Mouse (Mus musculus): Measurements from ENCODE around the gene Cryzl1. TPM values are rescaled to one million over a fixed set of nuclear protein-coding genes. Genes with fewer than 3 reads are reported as not detected.

Cryzl1 gene
- polyA plus RNA-seq (2015; fragmentation: Nextera tagmentation; extraction: Ambion mirVana) = 70.7 and 75.9 TPM in 2 replicates

DNA sequence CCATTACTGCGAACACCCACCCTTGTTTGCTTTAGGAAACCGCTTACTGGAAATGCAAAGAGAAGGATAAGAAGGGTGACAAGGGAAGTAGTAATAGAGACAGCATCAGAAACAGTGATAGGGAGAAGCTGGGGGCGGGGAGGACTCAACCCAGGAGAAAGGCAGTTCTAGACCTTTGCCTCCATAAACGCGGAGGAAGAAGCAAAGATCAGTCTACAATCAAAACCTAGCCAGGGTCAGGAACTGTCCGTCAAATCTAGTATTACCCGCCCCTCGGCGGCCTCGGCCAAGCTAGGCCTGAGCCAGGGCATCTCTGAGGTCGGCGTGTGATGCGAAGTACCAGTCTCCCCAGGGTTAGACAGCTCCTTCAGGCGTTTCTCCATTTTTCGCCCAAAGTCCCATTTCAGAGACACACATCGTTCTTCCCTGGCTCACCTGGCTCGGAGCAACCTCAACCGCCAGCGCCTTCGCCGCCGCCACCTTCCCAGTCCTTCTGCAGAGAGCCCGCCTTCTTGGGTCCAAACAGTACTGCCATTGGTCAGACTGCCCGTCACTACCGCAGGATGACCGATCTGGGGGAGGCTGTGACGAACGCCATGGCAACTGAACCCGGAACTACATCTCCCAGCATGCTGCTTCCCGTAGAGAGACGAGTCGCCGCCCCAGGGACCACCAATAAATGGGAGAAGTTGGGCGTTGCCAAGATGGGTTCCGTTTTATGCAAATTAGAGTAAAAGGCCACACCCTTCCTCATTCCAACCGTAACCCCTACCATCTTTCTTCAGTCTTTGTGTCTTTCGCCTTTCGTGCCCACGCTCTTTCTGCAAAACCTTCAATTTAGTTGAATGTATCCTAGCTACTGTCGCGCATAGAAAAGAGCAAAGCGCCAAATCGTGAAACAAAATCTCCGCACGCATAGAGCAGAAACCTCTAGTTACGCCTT, at the start of gene Cryzl1:
Gene Cryzl1 (minus strand): TSS at position 853 of the 943 bp plus-strand sequence.
- peak within 1 kb of the TSS; percentile 92 for H3K9ac ChIP-seq
- no peaks in the 10 kb centered on the region for H3K9me3 ChIP-seq
- peak within 1 kb of the TSS; percentile 93 for H3K27ac ChIP-seq
- no peaks in the 10 kb centered on the region for H3K27me3 ChIP-seq
- peak within 1 kb of the TSS; percentile 75 for H3K4me2 ChIP-seq
- H3K4me3 ChIP-seq = peak within 1 kb of the TSS; percentile 90
- ATAC-seq (ENCODE audit: insufficient number of reproducible peaks, insufficient read depth, low FRiP score, low TSS enrichment, low read depth) = peak; percentile 97
- WGBS = 1% methylated on average over 46 of the region's 46 CpGs
- 0 out of 2 replicates have a peak, but pooled peaks cover 14% of the 10 kb centered on the region for H3K36me3 ChIP-seq
- H3K4me1 ChIP-seq = peaks cover 30% of the 10 kb centered on the region

DNA sequence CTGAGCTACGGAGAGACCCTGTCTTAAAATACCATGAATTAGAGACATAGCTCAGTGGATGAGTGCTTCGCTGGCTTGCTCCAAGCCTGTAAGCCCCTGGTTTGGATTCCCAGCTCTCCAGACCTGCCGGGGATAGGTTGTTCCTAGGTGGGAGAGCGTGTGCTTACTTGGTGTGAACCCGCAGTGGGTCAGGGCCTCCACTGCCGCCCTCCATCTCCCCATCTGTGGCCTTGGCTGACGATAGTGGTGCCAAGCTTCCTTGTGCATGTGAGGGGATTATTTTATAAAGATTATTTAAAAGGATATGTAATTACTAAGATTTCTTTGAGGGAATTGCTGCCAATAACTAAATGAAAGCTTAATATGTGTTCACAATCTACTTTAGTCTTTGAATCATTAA, 43.8 kb upstream of the Cryzl1 start:
- Histone ChIP-seq H3K27ac (no peak overlapping the region), H3K27me3 (no peaks in the 10 kb centered on the region), H3K9me3 (no peaks in the 10 kb centered on the region), H3K9ac (no peak overlapping the region), H3K4me3 (no peak overlapping the region), H3K4me2 (no peak overlapping the region), H3K4me1 (peaks cover 16% of the 10 kb centered on the region), H3K36me3 (no peaks in the 10 kb centered on the region)
- 75% methylated on average over 7 of the region's 7 CpGs for WGBS
- ATAC-seq (ENCODE audit: insufficient number of reproducible peaks, insufficient read depth, low FRiP score, low TSS enrichment, low read depth) = no peak

DNA sequence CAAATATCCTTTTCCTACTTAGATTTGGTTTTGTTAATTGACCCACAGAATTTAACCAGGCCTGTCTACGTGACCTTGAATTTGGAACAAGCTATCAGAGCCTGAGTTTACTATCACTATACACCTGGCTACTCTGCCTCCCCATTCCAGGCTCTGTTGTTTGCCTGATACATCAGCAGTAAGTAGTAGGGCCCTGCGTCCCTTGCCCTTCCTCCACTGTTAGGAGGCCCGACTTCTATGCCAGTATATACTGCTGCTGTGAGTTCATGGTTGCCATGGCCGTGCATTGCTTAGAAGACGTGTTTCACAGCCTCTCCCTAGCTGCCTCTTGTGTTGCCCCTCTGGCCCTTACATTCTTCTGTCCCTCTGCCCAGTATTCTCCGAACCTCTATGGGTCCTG, 42.6 kb upstream of the Cryzl1 start:
- peaks cover 28% of the 10 kb centered on the region for H3K4me1 ChIP-seq
- H3K9ac ChIP-seq = no peak overlapping the region
- H3K27me3 ChIP-seq = no peaks in the 10 kb centered on the region
- H3K4me2 ChIP-seq = no peak overlapping the region
- H3K4me3 ChIP-seq = no peak overlapping the region
- H3K9me3 ChIP-seq = no peaks in the 10 kb centered on the region
- no peak overlapping the region for H3K27ac ChIP-seq
- WGBS = 87% methylated on average over 6 of the region's 6 CpGs
- no peak for ATAC-seq (ENCODE audit: insufficient number of reproducible peaks, insufficient read depth, low FRiP score, low TSS enrichment, low read depth)
- H3K36me3 ChIP-seq = no peaks in the 10 kb centered on the region

DNA sequence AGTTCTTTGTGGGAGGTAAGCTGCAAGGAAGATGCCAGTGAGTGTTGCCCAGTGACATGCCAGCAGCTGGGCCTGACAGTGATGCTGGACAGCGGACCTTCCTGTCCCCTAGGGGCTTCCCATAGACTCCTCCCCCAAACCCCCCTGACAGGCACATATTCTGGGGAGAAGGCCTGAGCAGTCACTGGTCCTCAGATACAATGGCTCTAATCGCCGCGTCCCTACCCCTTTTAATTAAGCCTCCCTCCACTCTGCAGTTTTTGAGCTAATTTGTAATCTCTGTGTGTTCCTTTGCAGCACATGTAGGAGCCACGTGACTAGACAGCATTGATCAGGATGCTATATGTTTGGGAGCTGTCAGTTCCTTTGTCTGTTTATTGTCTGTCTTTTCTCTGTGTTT, 41.9 kb upstream of the Cryzl1 start:
- no peaks in the 10 kb centered on the region for H3K27me3 ChIP-seq
- H3K9ac ChIP-seq = no peak overlapping the region
- H3K4me1 ChIP-seq = peaks cover 34% of the 10 kb centered on the region
- H3K4me2 ChIP-seq = no peak overlapping the region
- no peak overlapping the region for H3K4me3 ChIP-seq
- WGBS = 45% methylated on average over 5 of the region's 5 CpGs
- no peak for ATAC-seq (ENCODE audit: insufficient number of reproducible peaks, insufficient read depth, low FRiP score, low TSS enrichment, low read depth)
- H3K27ac ChIP-seq = no peak overlapping the region
- no peaks in the 10 kb centered on the region for H3K9me3 ChIP-seq
- H3K36me3 ChIP-seq = no peaks in the 10 kb centered on the region

DNA sequence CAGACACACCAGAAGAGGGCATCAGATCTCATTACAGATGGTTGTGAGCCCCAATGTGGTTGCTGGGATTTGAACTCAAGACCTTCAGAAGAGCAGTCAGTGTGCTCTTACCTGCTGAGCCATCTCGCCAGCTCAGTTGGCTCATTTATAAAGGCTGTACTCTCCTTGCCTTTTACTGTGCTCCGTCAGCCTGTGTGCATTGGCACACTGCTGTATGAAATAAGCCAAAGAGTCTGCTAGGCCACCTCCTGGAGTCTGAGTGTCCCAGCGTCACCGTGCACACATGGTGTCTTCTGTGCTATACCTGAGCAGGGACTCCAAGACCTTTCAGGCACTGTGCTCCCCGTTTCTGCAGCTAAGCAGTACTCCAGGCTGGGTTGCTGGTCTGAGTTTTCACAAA, 41.1 kb upstream of the Cryzl1 start:
- H3K27ac ChIP-seq = no peak overlapping the region
- no peaks in the 10 kb centered on the region for H3K36me3 ChIP-seq
- H3K9ac ChIP-seq = no peak overlapping the region
- H3K9me3 ChIP-seq = no peaks in the 10 kb centered on the region
- H3K4me2 ChIP-seq = no peak overlapping the region
- 83% methylated on average over 5 of the region's 5 CpGs for WGBS
- no peak overlapping the region for H3K4me3 ChIP-seq
- no peaks in the 10 kb centered on the region for H3K27me3 ChIP-seq
- peaks cover 35% of the 10 kb centered on the region for H3K4me1 ChIP-seq
- no peak for ATAC-seq (ENCODE audit: insufficient number of reproducible peaks, insufficient read depth, low FRiP score, low TSS enrichment, low read depth)

DNA sequence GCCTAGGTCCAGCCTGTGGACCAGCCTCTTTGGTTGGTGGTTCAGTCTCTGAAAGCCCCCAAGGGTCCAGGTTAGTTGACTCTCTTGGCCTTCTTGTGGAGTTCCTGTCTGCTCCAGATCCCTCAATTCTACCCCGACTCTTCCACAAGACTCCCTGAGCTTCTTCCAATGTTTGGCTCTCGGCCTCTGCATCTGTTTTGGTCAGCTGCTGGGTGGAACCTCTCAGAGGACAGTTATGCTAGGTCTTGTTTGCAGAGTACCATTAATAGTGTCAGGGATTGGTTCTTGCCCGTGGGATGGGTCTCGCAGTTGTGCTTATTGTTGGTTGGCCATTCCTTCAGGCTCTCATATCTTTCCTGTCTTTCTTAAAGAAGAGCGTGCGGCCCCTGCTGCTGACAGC, 39.8 kb upstream of the Cryzl1 start:
- H3K9ac ChIP-seq = no peak overlapping the region
- H3K4me3 ChIP-seq = no peak overlapping the region
- ATAC-seq (ENCODE audit: insufficient number of reproducible peaks, insufficient read depth, low FRiP score, low TSS enrichment, low read depth) = no peak
- H3K4me2 ChIP-seq = no peak overlapping the region
- 95% methylated on average over 6 of the region's 6 CpGs for whole genome bisulfite sequencing
- H3K27me3 ChIP-seq = no peaks in the 10 kb centered on the region
- no peak overlapping the region for H3K27ac ChIP-seq
- H3K9me3 ChIP-seq = no peaks in the 10 kb centered on the region
- peaks cover 41% of the 10 kb centered on the region for H3K4me1 ChIP-seq
- H3K36me3 ChIP-seq = no peaks in the 10 kb centered on the region

DNA sequence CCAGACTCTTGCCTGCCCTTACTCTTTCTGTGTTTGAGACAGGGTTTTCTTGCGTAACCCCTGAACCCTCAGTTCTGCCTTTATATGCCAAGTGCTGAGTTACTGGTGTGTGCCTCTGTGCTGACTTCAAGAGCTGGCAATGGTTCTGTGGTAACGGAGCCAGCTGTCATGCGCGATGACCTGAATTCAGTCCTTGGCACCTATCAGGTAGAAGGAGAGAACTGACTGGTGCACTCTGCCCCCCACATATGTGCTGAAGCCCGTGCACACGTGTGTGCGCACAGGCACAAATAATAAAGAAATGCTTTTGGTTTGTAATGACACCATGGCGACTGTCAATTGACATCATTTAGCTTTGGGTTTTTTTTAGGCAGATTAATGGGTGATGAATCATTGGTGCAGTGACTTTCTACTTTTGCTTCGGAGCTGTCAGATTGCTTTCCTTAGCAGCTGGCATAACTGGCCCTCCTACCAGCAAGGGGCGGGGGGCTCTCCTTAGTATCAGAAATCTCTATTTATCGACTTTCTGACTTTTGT, 38.5 kb upstream of the Cryzl1 start:
- no peak for ATAC-seq (ENCODE audit: insufficient number of reproducible peaks, insufficient read depth, low FRiP score, low TSS enrichment, low read depth)
- no peaks in the 10 kb centered on the region for H3K27me3 ChIP-seq
- 89% methylated on average over 11 of the region's 11 CpGs for WGBS
- no peak overlapping the region for H3K4me3 ChIP-seq
- H3K27ac ChIP-seq = no peak overlapping the region
- H3K36me3 ChIP-seq = no peaks in the 10 kb centered on the region
- H3K4me1 ChIP-seq = peaks cover 52% of the 10 kb centered on the region
- no peak overlapping the region for H3K4me2 ChIP-seq
- H3K9me3 ChIP-seq = no peaks in the 10 kb centered on the region
- no peak overlapping the region for H3K9ac ChIP-seq

DNA sequence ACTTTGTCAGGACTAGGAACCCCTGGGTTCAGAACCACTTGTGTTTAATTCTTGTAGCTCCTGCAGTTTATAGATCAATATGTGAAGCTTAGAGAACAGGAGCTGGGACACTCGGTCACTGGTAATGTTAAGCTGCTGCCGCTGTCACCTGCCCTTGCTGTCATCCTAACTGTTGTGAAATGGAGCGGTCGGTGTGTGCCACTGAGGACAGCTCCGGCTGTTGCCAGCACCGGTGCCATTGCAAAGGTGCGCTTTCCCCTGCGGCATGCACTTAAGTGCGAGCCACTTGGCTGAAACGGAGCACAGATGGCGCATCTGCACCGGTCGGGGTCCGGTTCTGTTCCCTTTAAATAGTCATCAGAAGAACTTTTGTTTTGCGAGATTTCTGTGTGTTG, 37.0 kb upstream of the Cryzl1 start:
- H3K4me3 ChIP-seq = no peak overlapping the region
- no peak for ATAC-seq (ENCODE audit: insufficient number of reproducible peaks, insufficient read depth, low FRiP score, low TSS enrichment, low read depth)
- H3K36me3 ChIP-seq = no peaks in the 10 kb centered on the region
- H3K27me3 ChIP-seq = no peaks in the 10 kb centered on the region
- no peak overlapping the region for H3K27ac ChIP-seq
- no peak overlapping the region for H3K4me2 ChIP-seq
- H3K4me1 ChIP-seq = peaks cover 57% of the 10 kb centered on the region
- no peaks in the 10 kb centered on the region for H3K9me3 ChIP-seq
- H3K9ac ChIP-seq = 0 out of 2 replicates have a peak overlapping the region, but pooled peaks have one; percentile 16
- 78% methylated on average over 15 of the region's 15 CpGs for WGBS

DNA sequence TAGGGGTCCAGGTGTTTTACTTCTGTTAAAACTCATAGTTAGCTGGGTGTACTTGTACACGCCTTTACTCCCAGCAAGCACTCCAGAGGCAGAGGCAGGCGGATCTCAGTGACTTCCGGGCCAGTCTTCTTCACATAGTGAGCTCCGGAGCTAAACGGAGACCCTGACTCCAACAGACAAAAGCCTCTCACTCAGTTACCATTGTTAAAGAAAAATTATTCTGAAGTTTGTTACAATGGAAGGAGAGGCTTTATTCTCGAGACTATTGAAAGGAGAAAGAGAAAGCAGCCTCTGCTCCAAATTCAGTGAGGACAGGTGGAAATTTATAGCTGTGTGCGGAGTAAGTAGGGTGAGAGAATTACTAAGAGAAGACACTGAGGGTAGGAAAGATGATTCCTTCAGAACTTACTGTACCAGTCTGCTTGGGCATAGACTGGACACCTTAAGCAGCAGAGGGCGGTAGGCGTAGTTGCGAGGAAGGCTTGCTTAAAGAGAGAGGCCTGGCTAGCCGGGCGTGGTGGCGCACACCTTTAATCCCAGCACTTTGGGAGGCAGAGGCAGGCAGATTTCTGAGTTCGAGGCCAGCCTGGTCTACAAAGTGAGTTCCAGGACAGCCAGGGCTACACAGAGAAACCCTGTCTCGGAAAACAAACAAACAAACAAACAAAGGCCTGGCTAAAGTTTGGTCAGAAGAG, 36.5 kb upstream of the Cryzl1 start:
- no peak overlapping the region for H3K4me2 ChIP-seq
- H3K36me3 ChIP-seq = 0 out of 2 replicates have a peak, but pooled peaks cover 2% of the 10 kb centered on the region
- no peak for ATAC-seq (ENCODE audit: insufficient number of reproducible peaks, insufficient read depth, low FRiP score, low TSS enrichment, low read depth)
- H3K9me3 ChIP-seq = no peaks in the 10 kb centered on the region
- no peak overlapping the region for H3K4me3 ChIP-seq
- no peak overlapping the region for H3K27ac ChIP-seq
- no peaks in the 10 kb centered on the region for H3K27me3 ChIP-seq
- no peak overlapping the region for H3K9ac ChIP-seq
- WGBS = 93% methylated on average over 15 of the region's 15 CpGs
- H3K4me1 ChIP-seq = peaks cover 51% of the 10 kb centered on the region

DNA sequence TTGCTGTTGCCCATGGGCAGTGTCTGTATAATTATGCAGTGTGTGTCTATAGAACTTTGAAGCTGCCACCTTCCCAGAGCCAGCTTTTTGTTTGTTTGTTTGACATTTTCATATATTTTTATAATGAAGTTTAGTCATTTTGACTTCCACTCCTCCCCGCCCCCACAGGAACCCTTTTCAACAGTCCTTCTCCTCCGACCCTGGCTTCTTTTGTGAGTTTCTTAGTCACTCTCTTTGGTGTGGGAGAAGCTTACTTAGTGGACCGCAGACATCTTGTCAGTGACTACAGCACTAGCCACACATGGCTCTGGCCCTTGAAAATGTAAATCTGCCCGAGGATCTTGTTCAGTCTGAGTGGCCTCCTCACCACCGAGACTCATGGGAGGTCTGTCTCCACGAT, 35.6 kb upstream of the Cryzl1 start:
- Histone ChIP-seq H3K4me1 (peaks cover 46% of the 10 kb centered on the region), H3K9me3 (no peaks in the 10 kb centered on the region), H3K36me3 (0 out of 2 replicates have a peak, but pooled peaks cover 2% of the 10 kb centered on the region), H3K27me3 (no peaks in the 10 kb centered on the region), H3K4me3 (no peak overlapping the region), H3K9ac (no peak overlapping the region), H3K4me2 (no peak overlapping the region), H3K27ac (no peak overlapping the region)
- WGBS = 72% methylated on average over 6 of the region's 6 CpGs
- no peak for ATAC-seq (ENCODE audit: insufficient number of reproducible peaks, insufficient read depth, low FRiP score, low TSS enrichment, low read depth)

DNA sequence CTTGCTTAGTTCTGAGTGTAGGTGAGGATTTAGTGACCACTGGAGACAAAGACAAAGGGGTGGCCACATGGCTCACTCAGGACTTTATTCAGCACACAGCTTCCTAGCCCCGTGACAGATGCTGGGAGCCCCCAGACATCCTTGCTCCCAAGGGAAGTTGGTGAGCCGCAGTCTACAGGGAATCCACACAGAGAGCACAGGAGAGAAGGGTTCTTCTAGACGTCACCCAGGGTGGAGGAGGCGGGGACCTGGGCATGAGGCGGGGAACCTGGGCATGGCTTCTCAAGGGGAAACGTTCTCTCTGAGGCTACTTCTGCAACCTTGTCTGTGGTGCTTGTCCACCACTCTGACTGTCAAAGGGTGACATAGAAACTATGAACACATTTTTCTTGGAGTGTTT, 35.2 kb upstream of the Cryzl1 start:
- no peaks in the 10 kb centered on the region for H3K27me3 ChIP-seq
- H3K4me2 ChIP-seq = no peak overlapping the region
- H3K4me3 ChIP-seq = no peak overlapping the region
- H3K36me3 ChIP-seq = 0 out of 2 replicates have a peak, but pooled peaks cover 2% of the 10 kb centered on the region
- no peaks in the 10 kb centered on the region for H3K9me3 ChIP-seq
- ATAC-seq (ENCODE audit: insufficient number of reproducible peaks, insufficient read depth, low FRiP score, low TSS enrichment, low read depth) = no peak
- peaks cover 46% of the 10 kb centered on the region for H3K4me1 ChIP-seq
- 62% methylated on average over 6 of the region's 6 CpGs for WGBS
- no peak overlapping the region for H3K9ac ChIP-seq
- no peak overlapping the region for H3K27ac ChIP-seq
